Mouse (Mus musculus): ENCODE results near the gene Sin3a.

Gene Sin3a

DNA sequence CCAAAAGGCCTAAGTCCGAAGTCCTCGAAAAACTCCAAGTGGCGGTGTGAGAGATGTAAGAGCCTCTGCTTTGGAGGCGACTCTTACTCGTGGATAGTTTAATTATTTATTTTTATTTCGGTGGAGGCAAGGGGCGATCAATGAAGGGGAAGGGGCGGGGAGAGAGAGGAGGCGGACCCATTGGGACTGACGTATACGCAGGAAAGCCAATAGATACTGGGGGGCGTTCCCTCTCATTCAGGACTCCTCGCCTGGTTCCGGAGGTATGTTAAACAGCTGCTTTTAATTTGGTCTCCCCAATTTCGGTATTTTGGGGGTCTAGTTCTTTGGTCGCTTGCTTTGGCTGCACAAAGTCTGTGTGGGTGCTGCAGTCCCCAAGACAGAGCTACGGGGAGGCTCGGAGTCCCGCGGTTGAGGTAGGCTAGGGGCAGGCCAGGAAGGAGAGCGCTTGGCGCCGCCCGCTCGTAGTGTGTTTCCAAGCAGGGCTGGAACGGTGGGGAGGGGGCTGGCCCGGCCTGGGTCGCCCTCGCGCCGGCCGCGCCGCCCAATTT lies at the start of gene Sin3a:
Sin3a (plus strand) TSS at position 240 of the 551 bp plus-strand sequence.
- DNase-seq: peak; percentile 86

DNA sequence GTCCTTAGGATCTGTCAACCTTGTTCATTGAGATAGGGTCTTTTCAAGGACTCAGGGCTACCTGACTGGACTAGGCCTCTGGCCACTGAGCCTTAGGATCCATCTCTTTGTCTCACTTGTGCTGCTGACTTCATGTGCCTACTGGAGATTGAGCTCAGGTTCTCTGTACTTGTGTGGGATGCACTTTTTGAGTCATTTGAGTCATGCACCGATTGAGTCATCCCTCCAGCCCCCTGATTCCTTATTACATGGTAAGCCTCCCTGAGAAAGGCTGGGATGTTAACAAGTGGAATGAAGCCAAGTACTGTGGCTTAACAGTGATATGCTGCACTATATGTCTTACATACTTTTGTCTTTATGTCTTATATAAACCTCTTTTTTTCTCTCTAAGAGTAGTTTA lies 40.1 kb upstream of the Sin3a start:
- no peak for DNase-seq

DNA sequence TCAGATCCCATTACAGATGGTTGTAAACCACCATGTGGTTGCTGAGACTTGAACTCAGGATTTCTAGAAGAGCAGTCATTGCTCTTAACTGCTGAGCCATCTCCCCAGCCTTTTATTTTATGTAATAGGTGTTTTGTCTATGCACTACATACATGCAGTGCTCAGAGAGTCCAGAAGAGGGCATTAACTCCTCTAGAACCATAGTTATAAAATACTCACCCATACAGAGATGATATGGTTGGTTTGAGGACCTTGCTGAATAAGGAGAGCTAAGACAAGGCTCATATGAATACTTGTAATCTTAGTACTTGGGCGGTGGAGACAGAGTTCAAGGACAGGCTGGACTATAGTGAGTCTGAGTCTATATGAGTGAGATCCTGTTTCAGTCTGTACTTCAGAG lies 15.6 kb upstream of the Sin3a start:
- peak; percentile 46 for DNase-seq

GRCm38 (mm10) chr9:57064164-57064563 lies 7.7 kb upstream of the Sin3a start:
- no peak for DNase-seq

GRCm38 (mm10) chr9:57068266-57068665 lies 3.6 kb upstream of the Sin3a start:
- no peak for DNase-seq

DNA sequence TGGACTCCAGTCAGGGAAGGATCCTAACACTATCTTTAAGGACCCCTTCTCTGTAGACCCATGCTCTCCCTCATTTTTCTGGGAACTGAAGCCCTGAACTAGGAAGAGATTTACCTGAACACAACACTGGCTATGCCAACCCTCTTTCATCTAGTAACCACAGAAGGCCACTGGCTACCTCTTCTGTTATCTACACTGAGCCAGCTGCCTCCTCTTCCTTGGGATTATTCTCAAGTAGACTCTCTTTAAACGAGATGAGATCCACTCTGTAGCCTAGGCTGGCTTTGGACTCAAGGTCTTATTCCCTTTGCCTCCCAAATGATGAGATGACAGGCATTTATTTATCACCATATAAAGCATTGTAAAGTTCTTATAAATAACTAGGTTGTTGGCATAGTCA lies 1.6 kb upstream of the Sin3a start:
- DNase-seq: no peak

- no peak for DNase-seq
Observed at GRCm38 (mm10) chr9:57070800-57071545, 867 bp upstream of the Sin3a start.

- DNase-seq: no peak
Observed at GRCm38 (mm10) chr9:57072526-57072988, 717 bp downstream of the Sin3a start.

DNA sequence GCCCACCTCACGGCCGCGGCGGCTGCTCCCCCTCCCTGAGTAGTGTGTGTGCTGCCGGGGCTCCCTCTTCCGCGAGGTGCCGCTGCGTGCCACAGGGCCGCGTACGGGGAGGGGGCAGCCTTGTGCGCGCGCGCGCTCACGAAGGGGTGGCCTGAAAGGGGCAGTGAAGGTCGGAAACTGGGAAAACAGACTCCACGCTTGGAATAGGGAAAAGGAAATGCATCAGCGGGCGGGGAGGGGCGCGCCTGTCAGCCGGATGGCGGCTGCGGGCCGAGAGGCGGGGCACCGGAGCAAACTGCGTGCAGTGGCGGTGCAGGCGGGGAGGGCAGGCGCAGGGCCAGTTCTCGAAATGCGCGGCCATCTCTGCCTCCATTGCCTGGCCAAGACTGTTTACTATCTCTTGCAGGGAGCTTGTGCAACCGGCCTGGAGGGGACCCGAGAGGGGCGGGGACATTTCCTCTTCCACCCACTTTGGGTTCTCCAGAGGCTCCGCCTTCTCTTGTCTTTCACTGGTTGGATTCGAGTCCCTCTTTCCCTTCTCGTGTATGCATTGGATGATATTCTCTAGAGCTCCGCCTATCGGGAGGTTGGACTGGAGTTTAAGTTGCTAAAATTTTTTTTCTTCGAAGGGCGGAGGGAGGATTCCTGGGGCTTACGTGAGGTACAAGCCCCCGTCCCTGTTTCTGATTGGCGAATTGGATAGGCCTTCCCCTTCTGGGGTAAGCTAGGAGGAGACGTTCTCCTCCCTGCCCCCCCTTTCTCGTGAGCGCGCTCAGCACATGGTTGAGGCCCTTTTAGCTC lies 1.3 kb downstream of the Sin3a start:
- DNase-seq: peak; percentile 95

GRCm38 (mm10) chr9:57073790-57074094 lies 1.9 kb downstream of the Sin3a start:
- DNase-seq: no peak

GRCm38 (mm10) chr9:57074171-57074821 lies 2.5 kb downstream of the Sin3a start:
- peak; percentile 42 for DNase-seq

GRCm38 (mm10) chr9:57074822-57075603 lies 3.2 kb downstream of the Sin3a start:
- peak; percentile 78 for DNase-seq

DNA sequence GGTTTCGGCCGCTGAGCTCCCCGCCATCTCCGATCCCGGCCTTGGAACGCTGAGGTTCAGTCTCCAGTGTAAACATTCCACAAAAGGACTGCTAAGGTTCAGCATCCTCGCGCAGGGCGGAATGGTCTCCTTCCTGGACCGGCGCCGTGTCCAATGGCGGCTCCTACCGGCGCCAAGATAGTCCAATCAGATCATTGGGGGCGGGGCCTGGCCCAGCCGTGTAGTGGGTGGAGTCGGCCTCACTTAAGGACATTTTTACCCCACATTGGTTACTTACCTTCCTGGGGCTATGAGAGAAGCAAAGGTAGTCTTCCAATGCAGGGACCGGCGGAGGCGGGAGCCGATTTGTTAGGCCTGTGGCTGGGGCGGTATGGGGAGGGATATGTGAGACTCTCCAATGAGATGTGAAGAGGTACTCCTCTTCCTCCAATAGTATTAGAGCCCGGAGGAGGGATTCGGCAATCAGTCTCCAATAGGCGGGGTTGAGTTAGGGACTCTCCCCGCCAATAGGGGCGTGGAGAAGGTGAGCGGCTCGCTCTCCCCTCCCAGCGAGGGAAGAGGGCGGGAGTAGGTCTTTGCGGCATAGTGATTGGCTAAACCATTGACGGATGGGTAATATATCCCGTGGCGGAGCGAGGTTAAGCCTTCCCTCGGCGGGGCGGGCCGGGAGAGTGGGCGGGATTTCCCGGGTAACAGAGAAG lies 4.0 kb downstream of the Sin3a start:
- DNase-seq: peak; percentile 98

- DNase-seq: peak; percentile 94
Observed at GRCm38 (mm10) chr9:57076701-57077660, 5.1 kb downstream of the Sin3a start.

DNA sequence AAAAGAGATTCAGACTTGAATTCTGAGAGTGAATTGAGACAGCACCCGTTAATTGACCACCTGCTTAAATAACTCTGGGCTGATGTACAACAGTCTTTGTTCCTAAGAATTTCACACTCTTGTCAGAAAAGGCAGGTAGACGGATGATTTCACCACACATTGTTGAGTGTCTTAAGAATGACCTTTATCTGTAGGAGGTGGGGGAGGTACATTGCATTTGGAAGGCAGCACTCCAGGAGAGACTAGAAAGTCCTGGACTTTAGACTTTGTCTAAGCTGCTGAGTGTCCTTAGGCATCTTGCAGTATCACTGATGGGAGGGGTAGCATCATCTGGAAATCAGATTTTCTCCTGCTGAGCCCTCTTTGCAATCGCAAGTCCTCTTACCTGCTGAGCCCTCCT lies 10.4 kb downstream of the Sin3a start:
- no peak for DNase-seq

DNA sequence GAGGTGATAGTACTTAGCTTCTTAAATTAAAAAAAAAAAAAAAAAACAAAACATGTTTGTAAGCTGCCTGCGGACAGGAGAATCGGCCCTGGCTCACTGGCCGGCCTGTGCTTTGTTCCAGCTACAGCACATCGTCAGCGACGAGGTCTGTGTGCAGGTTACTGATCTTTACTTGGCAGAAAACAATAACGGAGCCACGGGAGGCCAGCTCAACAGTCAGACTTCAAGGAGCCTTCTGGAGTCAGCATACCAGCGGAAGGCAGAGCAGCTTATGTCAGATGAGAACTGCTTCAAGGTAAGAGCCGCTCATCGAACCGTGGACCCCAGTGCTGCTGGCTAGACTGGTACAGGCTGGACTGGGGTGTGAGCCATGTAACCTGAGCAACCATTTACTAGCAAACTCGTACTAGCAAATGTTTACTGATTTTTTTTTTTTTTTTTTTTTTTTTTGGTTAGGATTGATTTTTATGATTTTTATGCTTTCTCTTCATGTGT lies 45.5 kb downstream of the Sin3a start:
- peak; percentile 22 for DNase-seq

DNA sequence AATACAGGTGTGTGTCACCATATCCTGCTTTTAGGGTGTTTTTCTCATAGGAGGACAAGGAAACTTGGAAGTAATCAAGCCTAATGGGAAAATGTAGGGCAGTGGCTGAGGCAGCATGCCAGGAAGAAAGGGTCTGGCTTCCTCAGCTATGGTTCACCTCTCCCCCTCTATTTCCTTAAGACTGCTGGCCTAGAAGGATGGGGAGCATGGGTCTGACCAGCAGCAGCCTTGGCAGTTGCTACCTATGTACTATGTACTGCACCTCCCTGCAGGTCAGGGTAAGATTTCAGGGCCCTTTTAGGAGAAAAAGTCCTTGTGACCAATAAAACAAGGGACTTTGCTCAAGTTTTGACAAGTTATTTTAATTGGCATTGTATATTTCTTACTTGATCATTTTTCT lies 57.8 kb downstream of the Sin3a start:
- DNase-seq: no peak

GRCm38 (mm10) chr9:57130577-57131433 lies 59.0 kb downstream of the Sin3a start, which contains the start of gene Man2c1:
Man2c1 (plus strand) TSS chr9:57130690.
- DNase-seq: peak; percentile 95

- no peak for DNase-seq
Observed at GRCm38 (mm10) chr9:57137246-57137645, 65.4 kb downstream of the Sin3a start.

All from kidney, adult 18-20 months (tissue).